Mouse (Mus musculus) bone marrow, adult 2 months (tissue): Measurements from ENCODE around the gene Cpt1a.

ENCODE experiments used
- CTCF ChIP-seq: fragments of 200-500 bp; IDR thresholded peaks from 2 replicates; pipeline ENCODE4 v1.5.1; 2011; ENCODE audit warnings: low read length, control low read depth; ENCODE audit not compliant: control insufficient read depth, insufficient read depth
- POLR2A ChIP-seq: fragments of 200-500 bp; IDR thresholded peaks from 2 replicates; pipeline ENCODE4 v1.6.1; 2011; ENCODE audit warnings: low read depth, mild to moderate bottlenecking, control low read depth, low read length, borderline replicate concordance; ENCODE audit not compliant: control insufficient read depth

DNA sequence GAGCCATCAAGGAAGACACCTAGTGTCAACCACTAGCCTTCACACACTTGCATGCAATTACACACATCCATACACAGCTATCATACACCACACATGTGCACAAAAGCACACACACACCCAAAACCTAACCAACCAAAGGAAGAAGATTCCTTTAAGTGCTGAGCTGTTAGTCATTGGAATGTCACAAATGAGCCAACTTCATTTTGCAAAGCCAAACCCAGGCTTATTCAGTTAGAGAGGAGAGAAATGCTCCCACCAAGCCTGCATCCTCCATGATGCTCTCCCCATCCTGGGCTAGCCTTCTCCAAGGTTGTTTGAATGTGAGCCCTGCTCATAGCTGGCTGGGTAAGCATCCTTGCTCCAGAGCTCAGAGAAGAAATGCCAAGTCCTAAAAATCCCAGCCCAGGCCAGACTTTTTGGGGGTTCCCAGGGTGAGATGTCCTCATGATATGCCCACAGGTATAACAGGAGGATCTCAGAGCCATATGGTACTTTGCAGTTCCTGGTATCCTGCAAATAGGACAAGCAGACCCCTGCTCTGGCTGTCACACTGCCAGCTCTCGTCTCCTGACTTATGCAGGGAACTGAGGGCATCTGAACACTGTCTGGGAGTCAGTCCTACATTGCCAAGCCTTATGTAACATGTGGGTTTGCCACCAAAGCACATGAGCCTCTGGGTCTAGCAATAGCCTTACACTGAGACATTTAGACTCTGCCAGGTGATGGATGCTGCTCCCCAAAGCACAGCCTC is 83.6 kb downstream of the Cpt1a start:
- TF ChIP-seq CTCF (no peak), POLR2A (no peak)
